In genomic region chr16:17921325-17922162, GRCm38 (mm10) we compare ENCODE assay signal across 8 mouse cellular contexts. TPM values are rescaled to one million over a fixed set of nuclear protein-coding genes. Genes with fewer than 3 reads are reported as not detected.
DNase-seq lines count a peak whose midpoint lies in the region; ATAC-seq and TF ChIP-seq lines count a peak whose summit lies in the region.

No protein-coding gene starts in this region.

- H3K27ac ChIP-seq in bone marrow, adult 2 months (ENCODE audit: control insufficient read depth, insufficient read depth, low read depth, low read length, poor library complexity): peak overlapping the region; percentile 76
- peak overlapping the region; percentile 89 for H3K27ac ChIP-seq in embryonic facial prominence, embryonic 15.5 days (replicated peaks)
- H3K27ac ChIP-seq in kidney, embryonic 14.5 days (ENCODE audit: low read depth, low read length): peak overlapping the region; percentile 78
- peak overlapping the region; percentile 85 for H3K27ac ChIP-seq in limb, embryonic 15.5 days

- H3K9me3 ChIP-seq in embryonic facial prominence, embryonic 15.5 days (replicated peaks): no peaks in the 10 kb centered on the region
- H3K9me3 ChIP-seq in kidney, embryonic 14.5 days (ENCODE audit: control insufficient read depth, low read length): no peaks in the 10 kb centered on the region
- H3K9me3 ChIP-seq in limb, embryonic 15.5 days: no peaks in the 10 kb centered on the region

- TF ChIP-seq POLR2A in bone marrow, adult 2 months (IDR thresholded peaks at IDR 0.05; ENCODE audit: borderline replicate concordance, control insufficient read depth, low read depth, low read length): peak; percentile 76

- peaks cover 40% of the 10 kb centered on the region for H3K27me3 ChIP-seq in embryonic facial prominence, embryonic 15.5 days
- H3K27me3 ChIP-seq in kidney, embryonic 14.5 days (ENCODE audit: control insufficient read depth, insufficient read depth, low read length): peaks cover 25% of the 10 kb centered on the region
- H3K27me3 ChIP-seq in limb, embryonic 15.5 days: peaks cover 40% of the 10 kb centered on the region

- no peak; the same call in 1 of the 2 replicates for TF ChIP-seq CTCF in bone marrow, adult 2 months (IDR thresholded peaks at IDR 0.05; ENCODE audit: control insufficient read depth, insufficient read depth, low read length)

- H3K4me2 ChIP-seq in embryonic facial prominence, embryonic 15.5 days (replicated peaks): peak overlapping the region; percentile 93
- H3K4me2 ChIP-seq in kidney, embryonic 14.5 days (replicated peaks; ENCODE audit: low read depth, low read length): peak overlapping the region; percentile 94
- H3K4me2 ChIP-seq in limb, embryonic 15.5 days: peak overlapping the region; percentile 87

- H3K36me3 ChIP-seq in embryonic facial prominence, embryonic 15.5 days: peaks cover 18% of the 10 kb centered on the region
- peaks cover 18% of the 10 kb centered on the region for H3K36me3 ChIP-seq in kidney, embryonic 14.5 days (ENCODE audit: control insufficient read depth, insufficient read depth, low read length)
- H3K36me3 ChIP-seq in limb, embryonic 15.5 days: peaks cover 20% of the 10 kb centered on the region

- peak overlapping the region; percentile 88 for H3K9ac ChIP-seq in embryonic facial prominence, embryonic 15.5 days
- H3K9ac ChIP-seq in kidney, embryonic 14.5 days (ENCODE audit: low read depth, low read length): peak overlapping the region; percentile 85
- peak overlapping the region; percentile 78 for H3K9ac ChIP-seq in limb, embryonic 15.5 days

- WGBS in bone marrow, adult 2 months: under 1% methylated on average over 46 of the region's 47 CpGs
- WGBS in embryonic facial prominence, embryonic 15.5 days: 2% methylated on average over 47 of the region's 47 CpGs
- WGBS in kidney, embryonic 14.5 days: 2% methylated on average over 46 of the region's 47 CpGs
- 2% methylated on average over 47 of the region's 47 CpGs for WGBS in limb, embryonic 15.5 days

- peak overlapping the region; percentile 82 for H3K4me3 ChIP-seq in bone marrow, adult 2 months (replicated peaks; ENCODE audit: control insufficient read depth, low read depth, low read length)
- H3K4me3 ChIP-seq in embryonic facial prominence, embryonic 15.5 days (replicated peaks): peak overlapping the region; percentile 79
- peak overlapping the region; percentile 79 for H3K4me3 ChIP-seq in kidney, embryonic 14.5 days (ENCODE audit: low read length)
- H3K4me3 ChIP-seq in limb, embryonic 15.5 days: peak overlapping the region; percentile 71

- peaks cover 2% of the 10 kb centered on the region; the same call in 1 of the 2 replicates for H3K4me1 ChIP-seq in bone marrow, adult 2 months (ENCODE audit: control insufficient read depth, insufficient read depth, low read length)
- peaks cover 25% of the 10 kb centered on the region for H3K4me1 ChIP-seq in embryonic facial prominence, embryonic 15.5 days
- H3K4me1 ChIP-seq in kidney, embryonic 14.5 days (ENCODE audit: control insufficient read depth, insufficient read depth, low read length): peaks cover 10% of the 10 kb centered on the region
- peaks cover 17% of the 10 kb centered on the region for H3K4me1 ChIP-seq in limb, embryonic 15.5 days

- ATAC-seq in embryonic facial prominence, embryonic 15.5 days (ENCODE audit: insufficient number of reproducible peaks, low FRiP score, low TSS enrichment, low read depth): peak; percentile 90
- peak; percentile 96 for ATAC-seq in kidney, embryonic 14.5 days (ENCODE audit: low FRiP score, low TSS enrichment)
- peak; percentile 95 for ATAC-seq in limb, embryonic 15.5 days (ENCODE audit: insufficient number of reproducible peaks, low FRiP score, low TSS enrichment, low read depth)

- peak; percentile 99 for DNase-seq in 416B (ENCODE audit: low read depth)
- peak; percentile 92 to 94 for DNase-seq in heart, adult 9 months (ENCODE audit: low spot score in 2 of 2)
- peak; percentile 66 to 89 for DNase-seq in monocyte, adult 2 months (ENCODE audit: low read depth in 1 of 2, low spot score in 2 of 2)
- peak; percentile 92 to 94 for DNase-seq in spleen, postnatal 36 days (ENCODE audit: low spot score in 2 of 2)

RNA-seq across cellular contexts. Expression of gene Slc25a1, which starts 6.5 kb away (rescaled TPM):
- 15.2 and 19.9 TPM in 2 replicates for polyA plus RNA-seq in bone marrow, adult 2 months (2011; ENCODE audit: insufficient read depth, insufficient read length, low replicate concordance, missing spikeins)
- polyA plus RNA-seq in embryonic facial prominence, embryonic 15.5 days (2015; fragmentation: Nextera tagmentation; extraction: Ambion mirVana): 83.0 and 83.6 TPM in 2 replicates
- 62.6 and 78.3 TPM in 2 replicates for polyA plus RNA-seq in kidney, embryonic 14.5 days (2014; fragmentation: Nextera tagmentation; extraction: Ambion mirVana)
- polyA plus RNA-seq in limb, embryonic 15.5 days (2015; fragmentation: Nextera tagmentation; extraction: Ambion mirVana): 81.5 and 86.0 TPM in 2 replicates

RNA-seq across cellular contexts. Expression of gene Gsc2, which starts 6.7 kb away (rescaled TPM):
- not detected in 2 replicates for polyA plus RNA-seq in bone marrow, adult 2 months (2011; ENCODE audit: insufficient read depth, insufficient read length, low replicate concordance, missing spikeins)
- not detected in 2 replicates for polyA plus RNA-seq in embryonic facial prominence, embryonic 15.5 days (2015; fragmentation: Nextera tagmentation; extraction: Ambion mirVana)
- polyA plus RNA-seq in kidney, embryonic 14.5 days (2014; fragmentation: Nextera tagmentation; extraction: Ambion mirVana): not detected in 2 replicates
- not detected in 2 replicates for polyA plus RNA-seq in limb, embryonic 15.5 days (2015; fragmentation: Nextera tagmentation; extraction: Ambion mirVana)

RNA-seq across cellular contexts. Expression of gene Ess2, which starts 10.4 kb away (rescaled TPM):
- polyA plus RNA-seq in bone marrow, adult 2 months (2011; ENCODE audit: insufficient read depth, insufficient read length, low replicate concordance, missing spikeins): 14.2 and 19.2 TPM in 2 replicates
- polyA plus RNA-seq in embryonic facial prominence, embryonic 15.5 days (2015; fragmentation: Nextera tagmentation; extraction: Ambion mirVana): 35.0 and 40.8 TPM in 2 replicates
- 28.5 and 38.5 TPM in 2 replicates for polyA plus RNA-seq in kidney, embryonic 14.5 days (2014; fragmentation: Nextera tagmentation; extraction: Ambion mirVana)
- polyA plus RNA-seq in limb, embryonic 15.5 days (2015; fragmentation: Nextera tagmentation; extraction: Ambion mirVana): 35.8 and 37.3 TPM in 2 replicates

RNA-seq across cellular contexts. Expression of gene Tssk2, which starts 23.1 kb away (rescaled TPM):
- not detected in 2 replicates for polyA plus RNA-seq in bone marrow, adult 2 months (2011; ENCODE audit: insufficient read depth, insufficient read length, low replicate concordance, missing spikeins)
- 0.12 TPM in 1 of 2 replicates, not detected in the other for polyA plus RNA-seq in embryonic facial prominence, embryonic 15.5 days (2015; fragmentation: Nextera tagmentation; extraction: Ambion mirVana)
- polyA plus RNA-seq in kidney, embryonic 14.5 days (2014; fragmentation: Nextera tagmentation; extraction: Ambion mirVana): not detected in 2 replicates
- not detected in 2 replicates for polyA plus RNA-seq in limb, embryonic 15.5 days (2015; fragmentation: Nextera tagmentation; extraction: Ambion mirVana)

RNA-seq across cellular contexts. Expression of gene Dgcr2, which starts 23.2 kb away (rescaled TPM):
- polyA plus RNA-seq in bone marrow, adult 2 months (2011; ENCODE audit: insufficient read depth, insufficient read length, low replicate concordance, missing spikeins): 7.7 and 22.4 TPM in 2 replicates
- 86.0 and 90.2 TPM in 2 replicates for polyA plus RNA-seq in embryonic facial prominence, embryonic 15.5 days (2015; fragmentation: Nextera tagmentation; extraction: Ambion mirVana)
- polyA plus RNA-seq in kidney, embryonic 14.5 days (2014; fragmentation: Nextera tagmentation; extraction: Ambion mirVana): 73.0 and 91.7 TPM in 2 replicates
- polyA plus RNA-seq in limb, embryonic 15.5 days (2015; fragmentation: Nextera tagmentation; extraction: Ambion mirVana): 88.5 and 88.8 TPM in 2 replicates

Comparison
In these comparisons a context has a peak if more than half of its experiments do, and no peak if none do; other contexts are left out.
1. Peak in every context shown above with its lines: DNase-seq, ATAC-seq, H3K4me3 ChIP-seq and H3K27ac ChIP-seq.